Mouse (Mus musculus): ENCODE measurements around the gene Cd300ld3. TPM values are rescaled to one million over a fixed set of nuclear protein-coding genes. Genes with fewer than 3 reads are reported as not detected.

The Cd300ld3 gene
- total and polyA plus RNA-seq, 2 experiments from 2014 or later: 0.82 TPM; not detected in 1

GRCm38 (mm10) chr11:115084595-115084994 is 36.4 kb upstream of the Cd300ld3 start:
- no peak overlapping the region for H3K27ac ChIP-seq (ENCODE audit: low read depth, low read length)
- H3K9me3 ChIP-seq (ENCODE audit: low read length): no peaks in the 10 kb centered on the region
- no peak overlapping the region for H3K4me3 ChIP-seq (ENCODE audit: low read depth, low read length)
- 0 out of 2 replicates have a peak, but pooled peaks cover 5% of the 10 kb centered on the region for H3K4me1 ChIP-seq (ENCODE audit: insufficient read depth, low read length)
- H3K9ac ChIP-seq (replicated peaks; ENCODE audit: low read length, poor library complexity, severe bottlenecking): no peak overlapping the region
- TF ChIP-seq CTCF (IDR thresholded peaks at IDR 0.05): no peak
- H3K36me3 ChIP-seq (ENCODE audit: insufficient read depth, low read length): no peaks in the 10 kb centered on the region
- peaks cover 5% of the 10 kb centered on the region; the same call in 1 of the 2 replicates for H3K27me3 ChIP-seq (ENCODE audit: insufficient read depth, low read length)
- H3K4me2 ChIP-seq (ENCODE audit: low read depth, low read length, poor library complexity, severe bottlenecking): no peak overlapping the region
- WGBS: 19% methylated on average over 12 of the region's 12 CpGs
- DNase-seq (ENCODE audit: low spot score) (no peak), ATAC-seq (ENCODE audit: low FRiP score) (no peak)

GRCm38 (mm10) chr11:115083376-115084139 is 35.3 kb upstream of the Cd300ld3 start:
- DNase-seq (ENCODE audit: low spot score): peak; percentile 87
- peak; percentile 99 for TF ChIP-seq CTCF (IDR thresholded peaks at IDR 0.05)

GRCm38 (mm10) chr11:115082196-115082595 is 34.0 kb upstream of the Cd300ld3 start:
- Histone ChIP-seq H3K27me3 (ENCODE audit: insufficient read depth, low read length) (peaks cover 5% of the 10 kb centered on the region; the same call in 1 of the 2 replicates), H3K4me3 (ENCODE audit: low read depth, low read length) (no peak overlapping the region), H3K9ac (replicated peaks; ENCODE audit: low read length, poor library complexity, severe bottlenecking) (no peak overlapping the region), H3K4me2 (ENCODE audit: low read depth, low read length, poor library complexity, severe bottlenecking) (no peak overlapping the region), H3K27ac (ENCODE audit: low read depth, low read length) (no peak overlapping the region), H3K9me3 (ENCODE audit: low read length) (no peaks in the 10 kb centered on the region), H3K36me3 (ENCODE audit: insufficient read depth, low read length) (no peaks in the 10 kb centered on the region), H3K4me1 (ENCODE audit: insufficient read depth, low read length) (0 out of 2 replicates have a peak, but pooled peaks cover 5% of the 10 kb centered on the region)
- no peak for TF ChIP-seq CTCF (IDR thresholded peaks at IDR 0.05)
- no peak for ATAC-seq (ENCODE audit: low FRiP score)
- DNase-seq (ENCODE audit: low spot score): no peak
- 78% methylated on average over 6 of the region's 6 CpGs for WGBS

More at GRCm38 (mm10) chr11:115083376-115084139, 35.3 kb upstream of the Cd300ld3 start:
- H3K27me3 ChIP-seq (ENCODE audit: insufficient read depth, low read length): peaks cover 5% of the 10 kb centered on the region; the same call in 1 of the 2 replicates
- ATAC-seq (ENCODE audit: low FRiP score): peak; percentile 68
- H3K4me3 ChIP-seq (ENCODE audit: low read depth, low read length): no peak overlapping the region
- 35% methylated on average over 18 of the region's 18 CpGs for WGBS
- H3K9me3 ChIP-seq (ENCODE audit: low read length): no peaks in the 10 kb centered on the region
- H3K9ac ChIP-seq (replicated peaks; ENCODE audit: low read length, poor library complexity, severe bottlenecking): no peak overlapping the region
- no peak overlapping the region for H3K27ac ChIP-seq (ENCODE audit: low read depth, low read length)
- 0 out of 2 replicates have a peak, but pooled peaks cover 5% of the 10 kb centered on the region for H3K4me1 ChIP-seq (ENCODE audit: insufficient read depth, low read length)
- no peak overlapping the region for H3K4me2 ChIP-seq (ENCODE audit: low read depth, low read length, poor library complexity, severe bottlenecking)
- no peaks in the 10 kb centered on the region for H3K36me3 ChIP-seq (ENCODE audit: insufficient read depth, low read length)

- DNase-seq (ENCODE audit: low spot score) (no peak), ATAC-seq (ENCODE audit: low FRiP score) (no peak)
- Histone ChIP-seq H3K9me3 (ENCODE audit: low read length) (no peaks in the 10 kb centered on the region), H3K27ac (ENCODE audit: low read depth, low read length) (no peak overlapping the region), H3K36me3 (ENCODE audit: insufficient read depth, low read length) (no peaks in the 10 kb centered on the region), H3K4me1 (ENCODE audit: insufficient read depth, low read length) (0 out of 2 replicates have a peak, but pooled peaks cover 5% of the 10 kb centered on the region), H3K27me3 (ENCODE audit: insufficient read depth, low read length) (peaks cover 5% of the 10 kb centered on the region; the same call in 1 of the 2 replicates), H3K4me3 (ENCODE audit: low read depth, low read length) (no peak overlapping the region), H3K4me2 (ENCODE audit: low read depth, low read length, poor library complexity, severe bottlenecking) (no peak overlapping the region), H3K9ac (replicated peaks; ENCODE audit: low read length, poor library complexity, severe bottlenecking) (no peak overlapping the region)
- no peak for TF ChIP-seq CTCF (IDR thresholded peaks at IDR 0.05)
- WGBS: 70% methylated on average over 3 of the region's 3 CpGs
Observed at GRCm38 (mm10) chr11:115081373-115081772, 33.2 kb upstream of the Cd300ld3 start.

- Histone ChIP-seq H3K27me3 (ENCODE audit: insufficient read depth, low read length) (peaks cover 5% of the 10 kb centered on the region; the same call in 1 of the 2 replicates), H3K4me2 (ENCODE audit: low read depth, low read length, poor library complexity, severe bottlenecking) (no peak overlapping the region), H3K27ac (ENCODE audit: low read depth, low read length) (no peak overlapping the region), H3K4me3 (ENCODE audit: low read depth, low read length) (no peak overlapping the region), H3K9me3 (ENCODE audit: low read length) (no peaks in the 10 kb centered on the region), H3K4me1 (ENCODE audit: insufficient read depth, low read length) (0 out of 2 replicates have a peak, but pooled peaks cover 5% of the 10 kb centered on the region), H3K36me3 (ENCODE audit: insufficient read depth, low read length) (no peaks in the 10 kb centered on the region), H3K9ac (replicated peaks; ENCODE audit: low read length, poor library complexity, severe bottlenecking) (no peak overlapping the region)
- peak; percentile 81 for DNase-seq (ENCODE audit: low spot score)
- WGBS: 39% methylated on average over 13 of the region's 13 CpGs
- no peak for ATAC-seq (ENCODE audit: low FRiP score)
- TF ChIP-seq CTCF (IDR thresholded peaks at IDR 0.05): peak; percentile 93
Observed at GRCm38 (mm10) chr11:115080886-115081285, 32.7 kb upstream of the Cd300ld3 start.

GRCm38 (mm10) chr11:115078680-115079079 is 30.5 kb upstream of the Cd300ld3 start:
- H3K4me1 ChIP-seq (ENCODE audit: insufficient read depth, low read length): no peaks in the 10 kb centered on the region
- H3K4me2 ChIP-seq (ENCODE audit: low read depth, low read length, poor library complexity, severe bottlenecking): no peak overlapping the region
- 80% methylated on average over 5 of the region's 5 CpGs for WGBS
- H3K27ac ChIP-seq (ENCODE audit: low read depth, low read length): no peak overlapping the region
- H3K9me3 ChIP-seq (ENCODE audit: low read length): no peaks in the 10 kb centered on the region
- H3K27me3 ChIP-seq (ENCODE audit: insufficient read depth, low read length): peaks cover under 1% of the 10 kb centered on the region; the same call in 1 of the 2 replicates
- TF ChIP-seq CTCF (IDR thresholded peaks at IDR 0.05): no peak
- DNase-seq (ENCODE audit: low spot score): no peak
- no peak overlapping the region for H3K4me3 ChIP-seq (ENCODE audit: low read depth, low read length)
- ATAC-seq (ENCODE audit: low FRiP score): no peak
- no peaks in the 10 kb centered on the region for H3K36me3 ChIP-seq (ENCODE audit: insufficient read depth, low read length)
- no peak overlapping the region for H3K9ac ChIP-seq (replicated peaks; ENCODE audit: low read length, poor library complexity, severe bottlenecking)
